Mouse (Mus musculus) forebrain, embryonic 16.5 days (tissue): Measurements from ENCODE around the gene Pigv. TPM values are rescaled to one million over a fixed set of nuclear protein-coding genes. Genes with fewer than 3 reads are reported as not detected.
"Not testable (repeated sequence)": the region's sequence is repeated elsewhere in the genome, so short reads cannot be mapped to it uniquely, and the experiment has no call there.

Experiments
- ATAC-seq: fragments of 200-750 bp; cut with Nextera tagmentation; 2 replicates; pipeline ENCODE4 v1.8.0; 2017; ENCODE audit warnings: mild to moderate bottlenecking, moderate library complexity
- H3K27ac ChIP-seq: fragments of 300-500 bp; sonication (generic); 2 replicates; pipeline ENCODE4 v1.5.1; 2014; ENCODE audit warnings: low read length, control low read depth
- H3K27me3 ChIP-seq: fragments of 300-500 bp; sonication (generic); replicated peaks from 2 replicates; pipeline ENCODE4 v1.6.1; 2014; ENCODE audit warnings: low read length; ENCODE audit not compliant: control insufficient read depth, insufficient read depth
- H3K36me3 ChIP-seq: fragments of 300-500 bp; sonication (generic); 2 replicates; pipeline ENCODE4 v1.6.1; 2014; ENCODE audit not compliant: control insufficient read depth, insufficient read depth
- H3K4me1 ChIP-seq: fragments of 300-500 bp; sonication (generic); replicated peaks from 2 replicates; pipeline ENCODE4 v1.6.1; 2014; ENCODE audit warnings: low read length; ENCODE audit not compliant: control insufficient read depth, insufficient read depth
- H3K4me2 ChIP-seq: fragments of 300-500 bp; sonication (generic); 2 replicates; pipeline ENCODE4 v1.6.1; 2014; ENCODE audit warnings: mild to moderate bottlenecking, low read length, control low read depth
- H3K4me3 ChIP-seq: fragments of 300-500 bp; sonication (generic); replicated peaks from 2 replicates; pipeline ENCODE4 v1.5.1; 2014; ENCODE audit warnings: mild to moderate bottlenecking, low read length, control low read depth
- H3K9ac ChIP-seq: fragments of 300-500 bp; sonication (generic); replicated peaks from 2 replicates; pipeline ENCODE4 v1.6.1; 2014; ENCODE audit warnings: low read depth, low read length, control low read depth
- H3K9me3 ChIP-seq: fragments of 300-500 bp; sonication (generic); 2 replicates; pipeline ENCODE4 v1.6.1; 2016; ENCODE audit warnings: low read length; ENCODE audit not compliant: control insufficient read depth
- WGBS: fragments of 180-500 bp; shearing (Covaris S2); extraction: QIAGEN DNeasy Blood & Tissue Kit; methylation state at CpG from one replicate; pipeline ENCODE4 v1.1.7; 2014; 5-methylcytosine and 5-hydroxymethylcytosine counted together
- polyA plus RNA-seq: library from polyadenylated mRNA; unstranded; fragments of >200 nt; fragmentation: Nextera tagmentation; extraction: Ambion mirVana; gene quantifications from 2 replicates; pipeline ENCODE4 v1.2.1, GENCODE M21; 2015

Gene Pigv
- polyA plus RNA-seq, 1 experiment from 2014 or later, result 14.7 TPM

- Histone ChIP-seq H3K4me1 (peaks cover 28% of the 10 kb centered on the region), H3K4me3 (no peak overlapping the region), H3K9ac (no peak overlapping the region), H3K27ac (no peak overlapping the region), H3K9me3 (no peaks in the 10 kb centered on the region), H3K27me3 (no peaks in the 10 kb centered on the region), H3K4me2 (no peak overlapping the region), H3K36me3 (peaks cover 2% of the 10 kb centered on the region; the same call in 1 of the 2 replicates)
- no peak for ATAC-seq
- WGBS, result 72% methylated on average over 8 of the region's 8 CpGs
These were observed 9.5 kb downstream of the Pigv start for GRCm38 (mm10) chr4:133662945-133663344.

- WGBS, result 96% methylated on average over 8 of the region's 8 CpGs
- Histone ChIP-seq H3K27me3 (no peaks in the 10 kb centered on the region), H3K4me3 (no peak overlapping the region), H3K27ac (no peak overlapping the region), H3K4me1 (peaks cover 30% of the 10 kb centered on the region), H3K36me3 (peaks cover 2% of the 10 kb centered on the region; the same call in 1 of the 2 replicates), H3K4me2 (no peak overlapping the region), H3K9ac (no peak overlapping the region), H3K9me3 (no peaks in the 10 kb centered on the region)
- ATAC-seq, result no peak
These were observed 10.0 kb downstream of the Pigv start for GRCm38 (mm10) chr4:133662421-133662820.

- no peaks in the 10 kb centered on the region; the same call in 1 of the 2 replicates for H3K36me3 ChIP-seq
- WGBS, result 9% methylated on average over 10 of the region's 10 CpGs
- no peaks in the 10 kb centered on the region for H3K27me3 ChIP-seq
- peaks cover 30% of the 10 kb centered on the region for H3K4me1 ChIP-seq
- peak; percentile 89 for ATAC-seq
- H3K9me3 ChIP-seq, result no peaks in the 10 kb centered on the region
- H3K4me3 ChIP-seq, result no peak overlapping the region
- peak overlapping the region; percentile 76 for H3K27ac ChIP-seq
- H3K9ac ChIP-seq, result no peak overlapping the region
- peak overlapping the region; percentile 32 for H3K4me2 ChIP-seq
These were observed 12.0 kb downstream of the Pigv start for GRCm38 (mm10) chr4:133660193-133661155.

- H3K9ac ChIP-seq, result no peak overlapping the region
- no peak for ATAC-seq
These were observed 12.8 kb downstream of the Pigv start for GRCm38 (mm10) chr4:133659497-133660192.

GRCm38 (mm10) chr4:133658729-133659128, 13.7 kb downstream of the Pigv start:
- 30% methylated on average over 2 of the region's 2 CpGs for WGBS

More at GRCm38 (mm10) chr4:133659497-133660192, 12.8 kb downstream of the Pigv start:
- Histone ChIP-seq H3K4me3 (no peak overlapping the region), H3K4me2 (peak overlapping the region; percentile 32), H3K9me3 (no peaks in the 10 kb centered on the region), H3K27ac (peak overlapping the region; percentile 76), H3K27me3 (no peaks in the 10 kb centered on the region), H3K36me3 (no peaks in the 10 kb centered on the region; the same call in 1 of the 2 replicates), H3K4me1 (peaks cover 25% of the 10 kb centered on the region)
- WGBS, result 12% methylated on average over 15 of the region's 15 CpGs

GRCm38 (mm10) chr4:133657829-133658458, 14.5 kb downstream of the Pigv start:
- Histone ChIP-seq H3K4me3 (no peak overlapping the region), H3K27ac (no peak overlapping the region), H3K9me3 (no peaks in the 10 kb centered on the region), H3K4me1 (peaks cover 25% of the 10 kb centered on the region), H3K27me3 (no peaks in the 10 kb centered on the region), H3K9ac (no peak overlapping the region), H3K36me3 (no peaks in the 10 kb centered on the region), H3K4me2 (no peak overlapping the region)
- WGBS, result 40% methylated on average over 5 of the region's 5 CpGs
- ATAC-seq, result no peak

More at GRCm38 (mm10) chr4:133658729-133659128, 13.7 kb downstream of the Pigv start:
- Histone ChIP-seq H3K27ac (no peak overlapping the region), H3K4me2 (no peak overlapping the region), H3K9ac (no peak overlapping the region), H3K36me3 (no peaks in the 10 kb centered on the region), H3K27me3 (no peaks in the 10 kb centered on the region), H3K4me1 (peaks cover 25% of the 10 kb centered on the region), H3K4me3 (no peak overlapping the region), H3K9me3 (no peaks in the 10 kb centered on the region)
- ATAC-seq, result no peak

GRCm38 (mm10) chr4:133656997-133657396, 15.4 kb downstream of the Pigv start:
- no peaks in the 10 kb centered on the region for H3K9me3 ChIP-seq
- H3K4me2 ChIP-seq, result no peak overlapping the region
- WGBS, result 18% methylated on average over 4 of the region's 4 CpGs
- no peak for ATAC-seq
- H3K27me3 ChIP-seq, result no peaks in the 10 kb centered on the region
- H3K36me3 ChIP-seq, result no peaks in the 10 kb centered on the region
- peaks cover 25% of the 10 kb centered on the region for H3K4me1 ChIP-seq
- H3K4me3 ChIP-seq, result no peak overlapping the region
- H3K9ac ChIP-seq, result no peak overlapping the region
- no peak overlapping the region for H3K27ac ChIP-seq

GRCm38 (mm10) chr4:133656294-133656693, 16.2 kb downstream of the Pigv start:
- 41% methylated on average over 4 of the region's 4 CpGs for WGBS
- Histone ChIP-seq H3K4me3 (no peak overlapping the region), H3K4me1 (peaks cover 25% of the 10 kb centered on the region), H3K27me3 (no peaks in the 10 kb centered on the region), H3K9ac (no peak overlapping the region), H3K4me2 (no peak overlapping the region), H3K36me3 (no peaks in the 10 kb centered on the region), H3K9me3 (no peaks in the 10 kb centered on the region), H3K27ac (no peak overlapping the region)
- ATAC-seq, result no peak

GRCm38 (mm10) chr4:133654070-133654469, 18.4 kb downstream of the Pigv start:
- 97% methylated on average over 5 of the region's 5 CpGs for WGBS
- not testable (repeated sequence) for H3K9me3 ChIP-seq, H3K27ac ChIP-seq, H3K4me1 ChIP-seq, ATAC-seq, H3K9ac ChIP-seq, H3K27me3 ChIP-seq, H3K4me3 ChIP-seq, H3K36me3 ChIP-seq, H3K4me2 ChIP-seq
